Mouse (Mus musculus) spleen, adult 2 months (tissue): ENCODE results near the gene Morn3.

Source experiments
- CTCF ChIP-seq: fragments of 200-500 bp; IDR thresholded peaks from 2 replicates; pipeline ENCODE4 v1.5.1; 2011; ENCODE audit warnings: mild to moderate bottlenecking, inconsistent platforms; ENCODE audit not compliant: insufficient read depth, insufficient read length, insufficient replicate concordance; ENCODE audit errors: extremely low read depth
- POLR2A ChIP-seq: fragments of 200-500 bp; IDR thresholded peaks from 2 replicates; pipeline ENCODE4 v1.6.1; 2011; ENCODE audit warnings: low read depth, low read length, inconsistent platforms

GRCm38 (mm10) chr5:123024965-123025573 is 21.7 kb downstream of the Morn3 start:
- TF ChIP-seq CTCF: no peak
- TF ChIP-seq POLR2A: no peak
